Mouse (Mus musculus) right cerebral cortex, postnatal 10 days (tissue): ENCODE results near the gene Sorcs1.

Source experiments
- DNase-seq, 2 experiments: peaks; one replicate each; pipeline ENCODE4 v3.0.0; 2021; ENCODE audit warnings: low spot score in 2 of 2

The Sorcs1 gene

DNA sequence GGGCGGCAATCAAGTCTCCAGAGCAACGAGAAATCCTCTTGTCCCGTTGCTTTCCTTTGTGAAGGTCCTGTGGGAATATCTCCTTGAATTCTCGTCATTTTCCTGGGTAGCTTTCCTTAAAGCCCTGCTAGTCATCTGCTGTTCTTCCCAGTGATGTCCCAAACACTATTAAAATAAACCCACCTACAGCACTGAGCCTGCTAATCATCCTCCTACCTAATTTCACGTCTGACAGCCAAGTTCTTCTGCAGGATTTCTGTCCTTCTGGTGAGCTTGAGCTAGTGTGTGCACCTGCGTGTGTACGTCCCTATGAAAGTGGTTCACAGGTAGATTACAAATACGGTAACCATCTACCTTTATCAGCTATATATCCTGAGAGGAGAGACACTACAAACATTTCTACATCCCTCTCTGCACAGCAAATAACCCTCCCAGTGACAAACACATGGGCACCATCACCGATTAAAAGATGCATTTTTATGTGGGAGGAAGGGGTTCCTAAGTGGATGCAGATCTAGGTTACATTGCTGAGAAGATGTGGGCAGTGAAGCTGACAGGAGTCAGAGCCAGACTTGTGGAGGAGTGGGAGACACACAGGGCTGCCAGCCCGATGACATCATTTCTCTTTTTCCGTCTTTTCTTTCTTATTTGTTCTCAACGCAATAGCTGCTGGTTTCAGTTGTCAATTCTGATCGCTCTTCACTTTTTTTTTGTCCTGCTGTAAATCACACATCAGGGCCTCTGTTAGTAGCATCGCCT lies 259.3 kb downstream of the Sorcs1 start:
- peak; percentile 35 to 49 for DNase-seq

DNA sequence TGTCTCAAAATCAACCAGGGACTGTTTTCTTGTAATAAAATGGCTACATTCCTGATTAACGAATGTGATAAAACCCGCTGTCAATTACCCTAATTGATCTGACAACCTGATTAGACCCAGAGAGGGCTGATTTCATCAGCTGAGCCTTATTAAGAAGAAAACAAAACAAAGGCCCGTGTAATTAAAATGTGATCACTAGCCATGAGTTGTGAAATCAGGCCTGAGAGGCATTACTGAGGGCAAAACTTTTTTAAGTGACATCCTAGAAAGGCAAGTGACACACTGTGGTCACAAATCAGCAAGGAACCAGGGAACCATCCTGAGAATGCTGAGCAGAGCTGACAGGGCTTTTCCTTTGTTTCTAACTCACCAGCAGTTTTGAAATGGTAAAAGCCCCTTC lies 267.9 kb downstream of the Sorcs1 start:
- no peak for DNase-seq

- DNase-seq: no peak
Measured at GRCm38 (mm10) chr19:50398341-50398740, 280.1 kb downstream of the Sorcs1 start.

DNA sequence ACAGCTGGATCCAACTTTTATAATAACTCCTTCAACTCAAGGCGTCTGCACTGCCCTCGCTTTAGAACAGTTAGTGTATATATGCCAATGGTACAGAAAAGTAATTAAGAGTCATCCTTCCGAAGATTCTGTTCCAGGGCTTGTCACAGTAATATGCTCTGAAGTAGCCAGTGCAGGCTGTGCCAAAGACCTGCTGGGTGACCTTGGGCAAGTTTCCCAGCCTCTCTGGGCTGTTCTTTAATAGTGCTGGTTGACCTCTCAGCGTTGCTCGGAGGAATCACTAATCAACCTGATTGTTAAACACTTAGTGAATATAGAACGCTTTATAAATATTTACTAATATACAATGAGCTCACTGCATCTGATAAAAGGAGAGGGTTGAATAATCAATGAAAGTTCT lies 282.7 kb downstream of the Sorcs1 start:
- DNase-seq: no peak

DNA sequence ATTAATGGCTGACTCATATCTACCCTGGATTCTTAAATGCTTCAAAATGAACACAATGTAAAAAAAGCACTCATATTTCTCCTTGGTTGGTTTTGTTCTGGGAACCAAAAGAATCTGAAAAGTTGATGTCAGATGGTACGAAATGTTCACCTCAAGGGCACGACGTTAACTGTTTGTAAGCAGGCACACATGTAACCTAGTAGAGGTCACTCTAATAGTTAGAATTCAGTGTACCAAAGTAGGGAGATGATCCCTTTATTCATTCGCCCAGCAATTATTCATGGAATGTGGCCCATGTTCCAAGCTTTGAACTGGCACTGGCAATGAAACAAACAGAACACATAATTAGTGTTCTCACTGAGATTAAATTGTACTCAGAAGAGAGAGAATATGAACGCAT lies 284.3 kb downstream of the Sorcs1 start:
- DNase-seq: no peak

DNA sequence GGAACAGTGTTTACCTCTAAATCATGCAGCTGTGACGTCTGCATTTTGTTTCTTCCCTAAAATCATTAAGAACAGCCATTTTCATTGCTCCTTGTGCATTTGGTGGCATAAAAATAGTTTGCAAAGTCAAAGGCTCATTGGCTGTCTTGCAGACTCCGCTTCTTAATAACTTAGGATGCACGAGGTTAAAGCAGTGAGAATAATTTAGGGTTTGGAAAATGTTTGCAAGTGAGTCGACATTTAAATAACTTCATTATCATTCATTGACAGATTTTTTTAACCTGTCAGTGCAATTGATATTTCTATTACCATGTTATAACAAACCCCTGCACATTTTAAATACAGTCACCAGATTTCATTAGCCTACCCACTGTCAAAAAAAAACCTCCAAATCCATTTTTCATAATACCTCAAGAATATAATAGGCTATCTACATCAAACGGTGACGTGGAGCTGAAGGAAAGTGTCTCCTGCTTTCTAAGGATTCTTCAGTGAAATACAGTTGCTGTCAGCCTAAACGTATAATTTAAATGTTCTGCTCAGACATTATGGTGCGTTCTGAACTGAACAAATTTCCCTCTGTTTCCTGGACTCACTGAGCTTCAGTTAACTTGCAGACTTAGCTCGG lies 288.4 kb downstream of the Sorcs1 start:
- DNase-seq: no peak

GRCm38 (mm10) chr19:50378901-50379300 lies 299.5 kb downstream of the Sorcs1 start:
- DNase-seq: no peak

GRCm38 (mm10) chr19:50374751-50375150 lies 303.7 kb downstream of the Sorcs1 start:
- DNase-seq: peak; percentile 49 to 58

GRCm38 (mm10) chr19:50366446-50366845 lies 312.0 kb downstream of the Sorcs1 start:
- no peak for DNase-seq

DNA sequence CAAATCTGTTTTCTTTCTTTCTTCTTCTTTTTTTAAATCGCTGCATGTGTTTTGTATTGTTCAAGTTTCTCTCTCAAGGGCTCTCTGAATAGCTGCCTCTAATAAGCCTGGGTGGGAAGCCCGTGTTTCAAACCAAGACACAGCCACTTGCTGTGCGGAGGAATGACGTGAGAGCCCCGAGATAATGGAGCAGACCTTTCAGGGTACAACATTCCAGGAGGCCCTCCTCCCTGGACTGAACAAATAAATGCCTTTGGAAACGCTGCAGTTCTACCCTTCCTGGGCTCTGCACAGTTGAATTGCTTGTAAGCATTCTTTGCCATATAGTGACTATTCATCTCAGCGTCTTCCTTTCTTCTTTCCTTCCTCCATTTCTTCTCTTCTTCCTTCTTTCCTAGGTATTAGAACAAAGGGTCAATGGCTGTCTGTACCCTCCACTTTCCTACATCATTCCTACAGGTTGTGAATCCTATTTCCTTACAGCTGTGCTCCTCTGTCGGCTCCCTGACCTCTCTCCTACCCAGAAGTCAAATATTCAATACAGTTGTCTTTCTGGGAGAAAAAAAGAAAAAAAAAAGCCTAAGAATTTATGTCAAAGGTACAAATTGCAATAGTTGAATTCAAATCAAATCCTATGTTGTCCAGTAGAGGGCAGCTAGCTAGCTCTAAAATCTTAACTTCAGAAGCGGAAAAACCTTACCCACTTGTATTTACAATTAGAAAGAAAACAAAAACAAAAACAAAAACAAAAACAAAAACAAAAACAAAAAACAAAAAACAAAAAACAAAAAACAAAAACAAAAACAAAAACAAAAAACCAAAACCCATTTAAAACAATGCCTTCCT lies 315.6 kb downstream of the Sorcs1 start:
- DNase-seq: no peak

- no peak for DNase-seq
Measured at GRCm38 (mm10) chr19:50358561-50358960, 319.9 kb downstream of the Sorcs1 start.

- no peak for DNase-seq
Measured at GRCm38 (mm10) chr19:50339211-50339610, 339.2 kb downstream of the Sorcs1 start.

GRCm38 (mm10) chr19:50336751-50337150 lies 341.7 kb downstream of the Sorcs1 start:
- DNase-seq: no peak

GRCm38 (mm10) chr19:50331136-50331535 lies 347.3 kb downstream of the Sorcs1 start:
- no peak for DNase-seq

DNA sequence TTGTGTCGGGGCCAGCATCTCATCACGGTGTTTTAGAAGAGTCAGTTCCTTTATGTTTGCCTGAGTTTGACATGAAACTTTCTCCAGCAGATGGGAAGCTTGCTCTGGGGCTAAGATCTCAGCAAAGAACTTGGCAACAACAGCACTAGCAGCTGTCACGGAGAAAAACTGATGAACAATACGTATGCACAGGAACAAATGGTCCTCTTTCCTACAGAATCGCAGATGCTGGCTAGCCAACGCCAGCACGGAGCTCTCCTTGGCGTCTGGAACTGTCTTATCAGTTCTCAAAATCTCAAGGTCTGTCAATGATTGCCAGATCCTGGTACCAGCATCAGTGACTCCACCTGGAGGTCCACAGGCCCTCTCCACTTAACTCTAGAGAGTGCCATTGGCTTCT lies 350.6 kb downstream of the Sorcs1 start:
- peak; percentile 28 to 44 for DNase-seq

- DNase-seq: no peak
Measured at GRCm38 (mm10) chr19:50326151-50326550, 352.3 kb downstream of the Sorcs1 start.

DNA sequence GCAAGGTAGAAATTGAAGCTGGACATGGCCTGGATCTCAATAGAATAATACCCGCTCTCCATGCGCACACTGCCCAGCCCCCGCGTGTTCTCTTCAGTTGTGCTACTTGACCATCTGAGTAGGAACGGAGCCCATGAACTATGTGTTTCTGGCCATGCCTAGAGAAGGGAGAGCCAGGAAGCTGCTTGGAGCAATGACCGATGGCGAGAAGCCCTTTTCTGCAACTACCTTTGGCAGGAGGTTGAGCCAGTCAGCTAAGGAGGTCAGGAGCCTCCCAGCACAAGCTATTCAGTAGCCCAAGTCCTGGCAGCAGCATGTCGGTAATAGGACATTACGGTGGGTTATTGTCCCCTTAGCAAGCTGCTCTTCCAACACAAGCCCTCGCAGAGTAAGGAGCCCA lies 352.8 kb downstream of the Sorcs1 start:
- peak in 1 of 2 experiments; percentile 21 for DNase-seq

DNA sequence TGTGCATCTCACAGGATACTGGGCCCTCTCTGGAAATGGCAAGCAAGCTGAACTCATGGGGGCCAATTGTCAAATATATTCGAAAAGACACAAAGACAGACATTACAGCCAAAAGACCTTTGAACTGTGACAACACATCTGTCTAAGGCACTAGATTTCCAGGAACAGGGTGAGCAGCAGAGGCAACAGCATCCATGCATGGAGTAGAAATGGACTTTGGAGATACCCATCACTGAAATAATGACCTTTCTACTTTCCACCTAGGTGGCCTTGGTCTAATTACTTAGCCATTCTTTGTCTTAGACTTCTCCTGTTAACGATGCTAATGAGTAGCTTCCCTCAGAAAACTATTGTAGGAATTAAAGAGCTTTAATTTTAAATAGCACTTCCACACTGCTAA lies 371.4 kb downstream of the Sorcs1 start:
- no peak for DNase-seq

GRCm38 (mm10) chr19:50294205-50294604 lies 384.2 kb downstream of the Sorcs1 start:
- no peak for DNase-seq

- peak; percentile 29 to 56 for DNase-seq
Measured at GRCm38 (mm10) chr19:50264450-50264849, 414.0 kb downstream of the Sorcs1 start.

- peak; percentile 71 to 81 for DNase-seq
Measured at GRCm38 (mm10) chr19:50258718-50259413, 419.6 kb downstream of the Sorcs1 start.

GRCm38 (mm10) chr19:50220476-50220875 lies 458.0 kb downstream of the Sorcs1 start:
- DNase-seq: no peak
